Mouse (Mus musculus): ENCODE results near the gene Lrrfip1. TPM values are rescaled to one million over a fixed set of nuclear protein-coding genes. Genes with fewer than 3 reads are reported as not detected.

The Lrrfip1 gene
- polyA plus RNA-seq, 1 experiment from 2014 or later, result 126 TPM

DNA sequence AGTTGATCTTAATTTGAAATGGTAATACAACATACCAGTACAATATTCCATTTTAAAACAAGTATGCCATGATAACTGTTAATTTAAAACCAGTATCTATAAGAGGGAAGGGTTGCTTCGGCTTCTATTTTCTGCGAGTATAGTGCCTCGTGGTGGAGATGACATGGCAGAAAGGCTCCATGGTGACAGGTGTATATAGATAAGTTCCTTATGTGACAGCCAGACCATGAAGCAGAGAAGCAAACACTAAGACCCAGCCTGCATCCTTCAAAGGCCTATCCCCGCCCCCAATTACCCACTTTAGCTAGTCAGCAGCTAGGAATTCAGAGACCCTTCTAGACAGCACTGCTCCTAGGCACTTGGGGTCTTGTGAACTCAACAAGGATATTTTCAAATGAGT, 170.6 kb downstream of the Lrrfip1 start:
- TF ChIP-seq CTCF (IDR thresholded peaks at IDR 0.05), result no peak
- ATAC-seq (no peak), DNase-seq (ENCODE audit: low read depth, low spot score) (no peak)
- no peaks in the 10 kb centered on the region for H3K27me3 ChIP-seq
- in situ Hi-C loops (cut with MboI; ENCODE audit: low pct_unique_long_range_greater_than_20kb), result no loop called here
- POLR2A ChIA-PET, result no interaction called here
- CTCF ChIA-PET, result interaction anchor here (1.2 kb wide), 1 partner anchor 79 kb away, joined by 3 read pairs; no protein-coding TSS in a partner anchor

DNA sequence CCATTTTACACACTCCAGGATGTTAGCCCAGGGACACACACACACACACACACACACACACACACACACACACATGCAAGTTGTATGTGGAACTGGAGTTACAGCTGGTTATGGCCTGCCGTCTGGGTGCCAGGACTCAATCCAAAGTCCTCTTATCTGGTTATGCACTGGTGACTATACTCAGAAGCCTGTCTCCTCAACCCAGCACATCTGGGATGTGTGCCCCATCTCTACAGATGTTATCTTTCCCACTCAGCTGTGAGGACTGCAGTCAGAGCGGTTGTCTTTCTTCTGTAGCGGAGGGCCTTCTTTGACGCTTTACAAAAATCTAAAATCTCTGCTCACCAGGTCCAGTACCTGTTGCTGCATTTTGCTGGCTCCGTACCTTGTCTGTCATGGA, 176.3 kb downstream of the Lrrfip1 start:
- DNase-seq (ENCODE audit: low read depth, low spot score) (no peak), ATAC-seq (no peak)
- no peaks in the 10 kb centered on the region for H3K27me3 ChIP-seq
- in situ Hi-C loops (cut with MboI; ENCODE audit: low pct_unique_long_range_greater_than_20kb), result loop anchor here (10.0 kb wide), 1 partner anchor 200 kb away; no protein-coding TSS in a partner anchor
- ChIA-PET POLR2A (interaction anchor here (1.0 kb wide), 1 partner anchor 36 kb away, joined by 4 read pairs; no protein-coding TSS in a partner anchor), CTCF (interaction anchor here (1.2 kb wide), 1 partner anchor 23 kb away, joined by 3 read pairs; no protein-coding TSS in a partner anchor)
- TF ChIP-seq CTCF (IDR thresholded peaks at IDR 0.05), result no peak

DNA sequence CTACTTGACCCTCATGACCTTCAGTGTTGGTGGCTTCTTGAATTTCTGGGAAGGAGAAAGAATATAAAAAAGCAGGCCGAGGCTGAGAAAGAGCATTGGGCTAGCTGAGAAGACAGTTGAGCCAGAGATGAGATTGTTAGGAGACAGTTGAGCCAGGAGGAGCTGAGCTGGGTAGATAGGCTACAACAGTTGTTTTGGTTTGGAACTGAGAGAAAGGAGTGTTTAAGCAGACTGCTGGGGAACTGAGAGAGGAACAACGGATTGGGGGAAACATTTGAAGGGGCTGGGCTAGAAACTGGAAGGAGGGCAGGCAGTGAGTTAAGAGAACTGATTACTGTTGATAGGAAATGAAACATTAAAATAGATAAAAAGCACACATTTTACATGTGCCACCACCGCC, 177.5 kb downstream of the Lrrfip1 start:
- no peaks in the 10 kb centered on the region for H3K27me3 ChIP-seq
- CTCF ChIA-PET, result interaction anchor here (1.0 to 1.5 kb wide), 3 partner anchors 9 to 202 kb away, joined by 3 to 6 read pairs (median 3); no protein-coding TSS in a partner anchor
- no peak for ATAC-seq
- in situ Hi-C loops (cut with MboI; ENCODE audit: low pct_unique_long_range_greater_than_20kb), result loop anchor here (10.0 kb wide), 1 partner anchor 201 kb away; no protein-coding TSS in a partner anchor
- no peak for TF ChIP-seq CTCF (IDR thresholded peaks at IDR 0.05)
- POLR2A ChIA-PET, result interaction anchor here (0.5 kb wide), 1 partner anchor 72 kb away, joined by 4 read pairs; no protein-coding TSS in a partner anchor
- DNase-seq (ENCODE audit: low read depth, low spot score), result no peak

DNA sequence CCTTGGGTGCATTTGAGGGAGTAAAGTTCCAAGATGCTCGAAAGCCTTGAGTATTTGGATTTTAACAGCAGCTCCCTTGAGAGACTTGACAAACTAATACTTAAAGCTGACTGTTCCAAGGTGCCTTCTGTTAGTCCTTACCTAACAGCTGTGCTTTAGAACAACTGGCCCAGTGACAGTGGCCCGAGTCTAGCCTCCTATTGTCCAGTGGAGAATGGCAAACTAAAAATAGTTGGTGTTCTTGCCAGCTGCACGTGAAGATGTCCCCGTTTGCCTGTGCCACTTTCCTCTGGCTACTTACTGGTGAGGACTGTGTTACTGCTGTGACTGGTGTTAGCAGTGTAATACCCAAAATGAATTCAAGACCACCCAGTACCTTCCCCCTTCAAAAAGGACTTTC, 178.3 kb downstream of the Lrrfip1 start:
- ATAC-seq (no peak), DNase-seq (ENCODE audit: low read depth, low spot score) (no peak)
- ChIA-PET POLR2A (no interaction called here), CTCF (interaction anchor here (0.9 to 1.5 kb wide), 3 partner anchors 8 to 203 kb away, joined by 3 to 6 read pairs (median 3); no protein-coding TSS in a partner anchor)
- in situ Hi-C loops (cut with MboI; ENCODE audit: low pct_unique_long_range_greater_than_20kb), result loop anchor here (10.0 kb wide), 1 partner anchor 202 kb away; no protein-coding TSS in a partner anchor
- no peaks in the 10 kb centered on the region for H3K27me3 ChIP-seq
- TF ChIP-seq CTCF (IDR thresholded peaks at IDR 0.05), result no peak

Other genes with a start within 250 kb of the Lrrfip1 start
- 0.13 TPM for gene Col6a3, start 154.8 kb upstream of the Lrrfip1 start, polyA plus RNA-seq (2021)
- 0.03 TPM for gene Mlph, start 83.7 kb upstream of the Lrrfip1 start, polyA plus RNA-seq (2021)
- not detected for gene Prlh, start 45.6 kb upstream of the Lrrfip1 start, polyA plus RNA-seq (2021)
- 1.3 TPM for gene Rab17, start 29.1 kb upstream of the Lrrfip1 start, polyA plus RNA-seq (2021)
- gene Rbm44, start 146.4 kb downstream of the Lrrfip1 start, polyA plus RNA-seq (2021), result 0.03 TPM
- not detected for gene Ramp1, start 181.1 kb downstream of the Lrrfip1 start, polyA plus RNA-seq (2021)

Measured in Patski (cell line).